Comparison of ENCODE assay signal across 8 mouse cellular contexts in genomic region chr3:104441870-104442283, GRCm38 (mm10).
DNase-seq lines count a peak whose midpoint lies in the region; ATAC-seq lines count a peak whose summit lies in the region.

No protein-coding gene starts in this region.

- WGBS in intestine, embryonic 15.5 days: 8% methylated on average over 15 of the region's 15 CpGs
- 20% methylated on average over 15 of the region's 15 CpGs for WGBS in midbrain, embryonic 10.5 days

- H3K27me3 ChIP-seq in intestine, embryonic 15.5 days (replicated peaks): no peaks in the 10 kb centered on the region
- no peaks in the 10 kb centered on the region for H3K27me3 ChIP-seq in midbrain, embryonic 10.5 days (ENCODE audit: low read depth, poor library complexity, severe bottlenecking)

- DNase-seq in adrenal gland, adult (ENCODE audit: inconsistent age in 2 of 2, low spot score in 1 of 2): peak; percentile 96 to 99
- DNase-seq in embryo, embryonic 10.5 days (ENCODE audit: low spot score): peak; percentile 97
- DNase-seq in gastrocnemius, postnatal 36 days: peak; percentile 95
- DNase-seq in left cerebral cortex, postnatal 25 days (ENCODE audit: low spot score in 2 of 2): peak; percentile 92 to 97
- peak; percentile 94 for DNase-seq in midbrain, embryonic 10.5 days (ENCODE audit: low spot score)
- peak; percentile 99 for DNase-seq in right cerebral cortex, postnatal 4 days

- peak; percentile 94 for ATAC-seq in intestine, embryonic 15.5 days
- no peak for ATAC-seq in erythroblast, adult 5-6 weeks (replicated peaks; ENCODE audit: low FRiP score, poor library complexity, severe bottlenecking)

- intact Hi-C loops in gastrocnemius, postnatal 36 days (cut with DNase I): loop anchor here (5.0 kb wide), 3 partner anchors 220 to 425 kb away; partner anchors contain the start of gene Magi3
- intact Hi-C loops in left cerebral cortex, postnatal 25 days (cut with DNase I): loop anchor here (1.0 to 10.0 kb wide), 4 partner anchors 222 to 527 kb away; partner anchors contain the start of genes Magi3 and Rsbn1

- peak overlapping the region; percentile 19; the same call in 1 of the 2 replicates for H3K4me3 ChIP-seq in intestine, embryonic 15.5 days (replicated peaks)
- peak overlapping the region; percentile 37 for H3K4me3 ChIP-seq in midbrain, embryonic 10.5 days

- peaks cover 8% of the 10 kb centered on the region for H3K4me1 ChIP-seq in intestine, embryonic 15.5 days (replicated peaks)
- H3K4me1 ChIP-seq in midbrain, embryonic 10.5 days: peaks cover 14% of the 10 kb centered on the region

- H3K36me3 ChIP-seq in intestine, embryonic 15.5 days: no peaks in the 10 kb centered on the region
- H3K36me3 ChIP-seq in midbrain, embryonic 10.5 days: no peaks in the 10 kb centered on the region

- H3K4me2 ChIP-seq in intestine, embryonic 15.5 days (replicated peaks): peak overlapping the region; percentile 60

- peak overlapping the region; percentile 68 for H3K27ac ChIP-seq in intestine, embryonic 15.5 days
- H3K27ac ChIP-seq in midbrain, embryonic 10.5 days (replicated peaks): peak overlapping the region; percentile 90

- H3K9me3 ChIP-seq in intestine, embryonic 15.5 days: no peaks in the 10 kb centered on the region
- no peaks in the 10 kb centered on the region for H3K9me3 ChIP-seq in midbrain, embryonic 10.5 days (replicated peaks)

- H3K9ac ChIP-seq in intestine, embryonic 15.5 days: peak overlapping the region; percentile 32; the same call in 1 of the 2 replicates
